ENCODE assay signal across 12 mouse cellular contexts in the genomic region with DNA sequence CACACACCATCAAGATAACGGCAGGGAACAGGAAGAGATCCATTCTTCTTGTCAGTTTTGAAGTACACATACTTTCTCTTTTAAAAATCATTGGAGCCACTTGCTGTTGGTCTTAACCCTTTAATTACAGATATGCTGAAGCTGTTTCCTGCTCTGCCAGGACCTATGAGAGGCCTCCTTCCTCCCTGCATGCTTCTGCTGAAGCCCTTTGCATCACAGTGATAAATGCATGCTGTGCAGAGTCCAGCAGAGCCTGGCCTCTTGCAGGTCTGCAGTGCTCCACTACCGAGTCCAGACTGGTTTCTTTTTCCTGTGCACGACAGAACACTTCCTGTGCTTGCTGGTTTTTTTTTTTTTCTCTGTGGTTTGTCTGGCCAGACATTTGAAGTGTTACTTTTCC.
A peak's percentile ranks its signal among the peaks of the same experiment; 100 is the strongest.
DNase-seq lines count a peak whose midpoint lies in the region; ATAC-seq and TF ChIP-seq lines count a peak whose summit lies in the region.
"Had no signal": no experiment of that assay in that cellular context is flagged by ENCODE, and none has a peak within 500 bp of the region (broad histone marks: within the 10 kb centered on the region; RNA-seq: fewer than 3 reads in every experiment).

No protein-coding gene starts in this region.

- WGBS in kidney, adult 2 months = 42% methylated on average over 3 of the region's 3 CpGs
- 77% methylated on average over 3 of the region's 3 CpGs for WGBS in forebrain, embryonic 11.5 days

- H3K27ac ChIP-seq in kidney, adult 2 months (ENCODE audit: insufficient read depth, low read depth, low read length) = no peak overlapping the region
- no peak overlapping the region for H3K27ac ChIP-seq in forebrain, embryonic 11.5 days (ENCODE audit: low read depth, low read length)
- H3K27ac ChIP-seq: forebrain, embryonic 12.5 days; hindbrain, embryonic 15.5 days; limb, embryonic 15.5 days had no signal

- no peak overlapping the region for H3K4me3 ChIP-seq in kidney, adult 2 months (ENCODE audit: insufficient read depth, low read depth, low read length)
- no peak overlapping the region for H3K4me3 ChIP-seq in myocyte
- no peak overlapping the region for H3K4me3 ChIP-seq in forebrain, embryonic 11.5 days (ENCODE audit: low read depth, low read length)
- H3K4me3 ChIP-seq: forebrain, embryonic 12.5 days; hindbrain, embryonic 15.5 days; limb, embryonic 15.5 days had no signal

- H3K36me3 ChIP-seq in kidney, adult 2 months (ENCODE audit: control insufficient read depth, insufficient read depth, low read length) = no peaks in the 10 kb centered on the region
- H3K36me3 ChIP-seq in myocyte (ENCODE audit: control insufficient read depth, insufficient read depth) = no peaks in the 10 kb centered on the region
- H3K36me3 ChIP-seq in forebrain, embryonic 11.5 days (ENCODE audit: control insufficient read depth, insufficient read depth, low read length) = no peaks in the 10 kb centered on the region
- H3K36me3 ChIP-seq: forebrain, embryonic 12.5 days; hindbrain, embryonic 15.5 days; limb, embryonic 15.5 days had no signal

- peak overlapping the region; percentile 27 for H3K4me2 ChIP-seq in myocyte (ENCODE audit: low read depth)
- no peak overlapping the region for H3K4me2 ChIP-seq in forebrain, embryonic 11.5 days (ENCODE audit: low read depth, low read length, severe bottlenecking)
- H3K4me2 ChIP-seq: forebrain, embryonic 12.5 days; hindbrain, embryonic 15.5 days; limb, embryonic 15.5 days had no signal

- H3K79me2 ChIP-seq in myocyte (ENCODE audit: control insufficient read depth, insufficient read depth) = no peaks in the 10 kb centered on the region

- peak; percentile 14 for DNase-seq in layer of hippocampus, adult 11-12 months (ENCODE audit: low spot score)
- no peak for DNase-seq in layer of hippocampus, adult 9-10 months (ENCODE audit: low spot score)
- DNase-seq in adrenal gland, postnatal 36 days = peak; percentile 22 to 26
- peak; percentile 59 for DNase-seq in kidney, adult 2 months
- no peak for DNase-seq in forebrain, embryonic 11.5 days (ENCODE audit: low spot score)
- no peak for DNase-seq in thymus, adult 18-20 months
- DNase-seq: cerebellum, adult 18-20 months had no signal

- no peaks in the 10 kb centered on the region for H3K9me3 ChIP-seq in forebrain, embryonic 11.5 days (ENCODE audit: control insufficient read depth, low read length)
- H3K9me3 ChIP-seq: forebrain, embryonic 12.5 days; hindbrain, embryonic 15.5 days; limb, embryonic 15.5 days had no signal

- TF ChIP-seq POLR2A in kidney, adult 2 months (IDR thresholded peaks at IDR 0.05; ENCODE audit: low read depth, low read length) = no peak
- TF ChIP-seq POLR2A in myocyte (IDR thresholded peaks at IDR 0.05; ENCODE audit: insufficient read length, low read depth) = no peak

- no peak overlapping the region for H3ac ChIP-seq in myocyte (ENCODE audit: control insufficient read depth, insufficient read length)

- TF ChIP-seq CTCF in kidney, adult 2 months (conservative IDR thresholded peaks at IDR 0.05; ENCODE audit: insufficient read depth, insufficient read length, low read depth, low read length) = no peak

- peaks cover 9% of the 10 kb centered on the region; the same call in 1 of the 2 replicates for H3K4me1 ChIP-seq in kidney, adult 2 months (ENCODE audit: control insufficient read depth, insufficient read depth, low read length)
- H3K4me1 ChIP-seq in forebrain, embryonic 11.5 days (replicated peaks; ENCODE audit: control insufficient read depth, insufficient read depth, low read length) = 0 out of 2 replicates have a peak, but pooled peaks cover 4% of the 10 kb centered on the region

- H3K9ac ChIP-seq in forebrain, embryonic 11.5 days (ENCODE audit: low read length) = no peak overlapping the region
- H3K9ac ChIP-seq: forebrain, embryonic 12.5 days; hindbrain, embryonic 15.5 days; limb, embryonic 15.5 days had no signal

- ATAC-seq in forebrain, embryonic 11.5 days (replicated peaks; ENCODE audit: low FRiP score) = no peak
- ATAC-seq: Patski had no signal

- H3K27me3 ChIP-seq in kidney, adult 2 months (replicated peaks; ENCODE audit: control insufficient read depth, insufficient read depth, low read length) = no peaks in the 10 kb centered on the region
- H3K27me3 ChIP-seq in myocyte (ENCODE audit: control insufficient read depth, insufficient read depth, insufficient read length) = no peaks in the 10 kb centered on the region
- no peaks in the 10 kb centered on the region for H3K27me3 ChIP-seq in forebrain, embryonic 11.5 days (ENCODE audit: control insufficient read depth, insufficient read depth, low read length)
- H3K27me3 ChIP-seq: forebrain, embryonic 12.5 days; hindbrain, embryonic 15.5 days; limb, embryonic 15.5 days; Patski had no signal

TF ChIP-seq in myocyte, 11 proteins besides CTCF, POLR2A, EP300 and RAD21:
- no peak for TF ChIP-seq MYOD1 (IDR thresholded peaks at IDR 0.05; ENCODE audit: control insufficient read depth in 1 of 3, insufficient read length in 2 of 3, low read depth in 2 of 3)
- TF ChIP-seq E2F4 (IDR thresholded peaks at IDR 0.05; ENCODE audit: insufficient read depth) = no peak

Comparison
In these comparisons a context has a peak if more than half of its experiments do, and no peak if none do; other contexts are left out.
1. DNase-seq: peak in layer of hippocampus, adult 11-12 months (single experiment), adrenal gland, postnatal 36 days (2 of 2) and kidney, adult 2 months (single experiment); none in layer of hippocampus, adult 9-10 months (single experiment), forebrain, embryonic 11.5 days (single experiment) and thymus, adult 18-20 months (0 of 2).